Mouse (Mus musculus): ENCODE measurements around the gene Eif4a1. TPM values are rescaled to one million over a fixed set of nuclear protein-coding genes. Genes with fewer than 3 reads are reported as not detected.

Eif4a1 gene
- polyA plus RNA-seq, 1 experiment = 319 TPM

- Histone ChIP-seq H3K4me1 (ENCODE audit: control insufficient read depth, insufficient read depth, low read length) (peaks cover 7% of the 10 kb centered on the region), H3K27ac (ENCODE audit: insufficient read depth, low read depth, low read length) (no peak overlapping the region), H3K4me3 (ENCODE audit: insufficient read depth, low read length) (no peak overlapping the region)
- no peak for TF ChIP-seq CTCF (IDR thresholded peaks at IDR 0.05; ENCODE audit: low read depth, low read length)
- TF ChIP-seq POLR2A (IDR thresholded peaks at IDR 0.05; ENCODE audit: borderline replicate concordance, low read depth, low read length) = no peak
These were observed 27.4 kb upstream of the Eif4a1 start for GRCm38 (mm10) chr11:69699595-69699994.

GRCm38 (mm10) chr11:69698574-69698973 lies 26.4 kb upstream of the Eif4a1 start:
- no peak for TF ChIP-seq POLR2A (IDR thresholded peaks at IDR 0.05; ENCODE audit: borderline replicate concordance, low read depth, low read length)
- TF ChIP-seq CTCF (IDR thresholded peaks at IDR 0.05; ENCODE audit: low read depth, low read length) = no peak
- H3K4me3 ChIP-seq (ENCODE audit: insufficient read depth, low read length) = no peak overlapping the region
- no peak overlapping the region for H3K27ac ChIP-seq (ENCODE audit: insufficient read depth, low read depth, low read length)
- H3K4me1 ChIP-seq (ENCODE audit: control insufficient read depth, insufficient read depth, low read length) = peaks cover 8% of the 10 kb centered on the region

GRCm38 (mm10) chr11:69697396-69697795 lies 25.2 kb upstream of the Eif4a1 start:
- H3K4me3 ChIP-seq (ENCODE audit: insufficient read depth, low read length) = no peak overlapping the region
- no peak overlapping the region for H3K27ac ChIP-seq (ENCODE audit: insufficient read depth, low read depth, low read length)
- TF ChIP-seq POLR2A (IDR thresholded peaks at IDR 0.05; ENCODE audit: borderline replicate concordance, low read depth, low read length) = no peak
- TF ChIP-seq CTCF (IDR thresholded peaks at IDR 0.05; ENCODE audit: low read depth, low read length) = no peak
- peaks cover 18% of the 10 kb centered on the region for H3K4me1 ChIP-seq (ENCODE audit: control insufficient read depth, insufficient read depth, low read length)

- TF ChIP-seq CTCF (IDR thresholded peaks at IDR 0.05; ENCODE audit: low read depth, low read length) = no peak
- no peak for TF ChIP-seq POLR2A (IDR thresholded peaks at IDR 0.05; ENCODE audit: borderline replicate concordance, low read depth, low read length)
- peaks cover 33% of the 10 kb centered on the region for H3K4me1 ChIP-seq (ENCODE audit: control insufficient read depth, insufficient read depth, low read length)
These were observed 23.3 kb upstream of the Eif4a1 start, which contains the start of the genes Tnfsf12 and Tnfsfm13 for GRCm38 (mm10) chr11:69695361-69696181. TSS of gene Tnfsf12 (minus strand) at chr11:69695849. TSS of gene Tnfsfm13 (minus strand) at chr11:69696098.

GRCm38 (mm10) chr11:69695046-69695360 lies 22.8 kb upstream of the Eif4a1 start:
- Histone ChIP-seq H3K4me3 (ENCODE audit: insufficient read depth, low read length) (peak overlapping the region; percentile 30), H3K27ac (ENCODE audit: insufficient read depth, low read depth, low read length) (peak overlapping the region; percentile 62; the same call in 1 of the 2 replicates), H3K4me1 (ENCODE audit: control insufficient read depth, insufficient read depth, low read length) (peaks cover 39% of the 10 kb centered on the region)
- no peak for TF ChIP-seq CTCF (IDR thresholded peaks at IDR 0.05; ENCODE audit: low read depth, low read length)
- no peak for TF ChIP-seq POLR2A (IDR thresholded peaks at IDR 0.05; ENCODE audit: borderline replicate concordance, low read depth, low read length)

More at GRCm38 (mm10) chr11:69695361-69696181, 23.3 kb upstream of the Eif4a1 start, which contains the start of the genes Tnfsf12 and Tnfsfm13:
- Histone ChIP-seq H3K4me3 (ENCODE audit: insufficient read depth, low read length) (peak within 1 kb of the TSS; percentile 30), H3K27ac (ENCODE audit: insufficient read depth, low read depth, low read length) (peak within 1 kb of the TSS; percentile 62)

- no peak for TF ChIP-seq POLR2A (IDR thresholded peaks at IDR 0.05; ENCODE audit: borderline replicate concordance, low read depth, low read length)
- Histone ChIP-seq H3K4me3 (ENCODE audit: insufficient read depth, low read length) (no peak overlapping the region), H3K4me1 (ENCODE audit: control insufficient read depth, insufficient read depth, low read length) (peaks cover 51% of the 10 kb centered on the region), H3K27ac (ENCODE audit: insufficient read depth, low read depth, low read length) (no peak overlapping the region)
These were observed 21.3 kb upstream of the Eif4a1 start for GRCm38 (mm10) chr11:69693421-69693965.

- peak overlapping the region; percentile 74 for H3K27ac ChIP-seq (ENCODE audit: insufficient read depth, low read depth, low read length)
- no peak overlapping the region for H3K4me3 ChIP-seq (ENCODE audit: insufficient read depth, low read length)
- TF ChIP-seq CTCF (IDR thresholded peaks at IDR 0.05; ENCODE audit: low read depth, low read length) (no peak), POLR2A (IDR thresholded peaks at IDR 0.05; ENCODE audit: borderline replicate concordance, low read depth, low read length) (no peak)
- peaks cover 54% of the 10 kb centered on the region for H3K4me1 ChIP-seq (ENCODE audit: control insufficient read depth, insufficient read depth, low read length)
These were observed 20.6 kb upstream of the Eif4a1 start for GRCm38 (mm10) chr11:69692863-69693262.

- Histone ChIP-seq H3K4me1 (ENCODE audit: control insufficient read depth, insufficient read depth, low read length) (peaks cover 54% of the 10 kb centered on the region), H3K27ac (ENCODE audit: insufficient read depth, low read depth, low read length) (peak overlapping the region; percentile 74), H3K4me3 (ENCODE audit: insufficient read depth, low read length) (no peak overlapping the region)
- TF ChIP-seq POLR2A (IDR thresholded peaks at IDR 0.05; ENCODE audit: borderline replicate concordance, low read depth, low read length) = no peak
- TF ChIP-seq CTCF (IDR thresholded peaks at IDR 0.05; ENCODE audit: low read depth, low read length) = no peak
These were observed 20.1 kb upstream of the Eif4a1 start for GRCm38 (mm10) chr11:69692196-69692811.

- Histone ChIP-seq H3K4me3 (ENCODE audit: insufficient read depth, low read length) (no peak overlapping the region), H3K4me1 (ENCODE audit: control insufficient read depth, insufficient read depth, low read length) (peaks cover 67% of the 10 kb centered on the region), H3K27ac (ENCODE audit: insufficient read depth, low read depth, low read length) (peak overlapping the region; percentile 84)
- TF ChIP-seq POLR2A (IDR thresholded peaks at IDR 0.05; ENCODE audit: borderline replicate concordance, low read depth, low read length) (0 out of 2 replicates have a peak, but pooled peaks have one; percentile 5), CTCF (IDR thresholded peaks at IDR 0.05; ENCODE audit: low read depth, low read length) (no peak)
These were observed 17.7 kb upstream of the Eif4a1 start for GRCm38 (mm10) chr11:69689891-69690290.

GRCm38 (mm10) chr11:69687061-69687460 lies 14.8 kb upstream of the Eif4a1 start:
- Histone ChIP-seq H3K27ac (ENCODE audit: insufficient read depth, low read depth, low read length) (no peak overlapping the region), H3K4me1 (ENCODE audit: control insufficient read depth, insufficient read depth, low read length) (peaks cover 67% of the 10 kb centered on the region), H3K4me3 (ENCODE audit: insufficient read depth, low read length) (no peak overlapping the region)
- no peak for TF ChIP-seq POLR2A (IDR thresholded peaks at IDR 0.05; ENCODE audit: borderline replicate concordance, low read depth, low read length)
- TF ChIP-seq CTCF (IDR thresholded peaks at IDR 0.05; ENCODE audit: low read depth, low read length) = no peak

Data from bone marrow macrophage, adult 2 months (primary cell).